Mouse (Mus musculus): Measurements from ENCODE around the gene Srgap2.

Gene Srgap2

DNA sequence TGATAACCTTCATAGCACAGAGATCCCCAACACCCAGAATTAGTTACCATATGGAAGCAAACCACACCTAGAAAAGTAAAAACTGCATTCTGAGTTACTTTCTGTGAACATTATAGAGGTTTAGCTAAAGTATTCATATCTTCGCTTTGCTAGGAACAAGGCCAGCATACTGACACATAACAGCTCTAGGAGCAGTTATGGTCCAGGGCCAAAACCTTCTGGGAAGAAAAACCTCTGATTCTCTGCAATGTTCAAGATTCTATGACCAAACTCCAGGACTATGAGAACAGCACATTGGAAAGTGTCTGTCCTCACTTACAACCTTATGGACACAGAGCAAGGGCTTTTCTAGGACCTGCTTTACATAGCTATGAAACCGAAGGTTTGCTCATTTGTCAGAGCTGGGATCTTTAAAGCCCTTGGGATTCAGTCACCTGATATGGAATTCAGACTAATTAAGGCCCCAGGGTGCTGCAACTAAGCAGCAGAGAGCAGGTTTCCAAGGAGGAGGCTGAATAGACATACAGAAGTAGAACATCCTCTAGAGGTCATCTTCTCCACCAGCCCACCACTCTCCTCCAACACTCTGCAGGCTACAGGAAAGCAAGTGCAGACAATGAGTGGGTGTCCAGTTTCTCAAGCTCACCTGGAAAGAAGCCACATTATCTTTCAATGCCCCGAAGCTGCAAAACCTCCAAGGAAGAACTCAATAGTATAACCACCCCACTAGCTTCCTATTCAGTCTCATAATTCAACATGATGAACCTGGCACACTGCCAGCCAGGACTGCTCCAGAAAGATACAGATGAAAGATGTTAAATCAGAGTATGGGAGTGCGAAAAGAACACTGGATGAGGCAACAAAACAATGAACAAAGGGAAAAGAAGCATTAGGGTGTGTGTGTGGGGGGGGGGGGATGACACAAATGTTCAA is 32.9 kb downstream of the Srgap2 start:
- ChIA-PET CTCF (no interaction called here), POLR2A (interaction anchor here in 3 of 4 experiments (0.5 to 3.6 kb wide), 8 partner anchors 9 to 204 kb away, joined by 3 to 20 read pairs (median 4); partner anchors contain the start of genes Fam72a (in 2 of the 3) and Srgap2 (in 2 of the 3))

GRCm38 (mm10) chr1:131492360-131492759 is 34.8 kb downstream of the Srgap2 start:
- ChIA-PET POLR2A (interaction anchor here in 2 of 4 experiments (1.1 to 3.6 kb wide), 4 partner anchors 13 to 35 kb away, joined by 4 to 20 read pairs (median 12); partner anchors contain the start of genes Fam72a (in 2 of the 2) and Srgap2 (in 2 of the 2)), CTCF (no interaction called here)

GRCm38 (mm10) chr1:131491579-131491978 is 35.6 kb downstream of the Srgap2 start:
- POLR2A ChIA-PET, result interaction anchor here in 1 of 4 experiments (1.1 kb wide), 1 partner anchor 12 kb away, joined by 4 read pairs; no protein-coding TSS in a partner anchor
- CTCF ChIA-PET, result no interaction called here

GRCm38 (mm10) chr1:131489312-131489711 is 37.8 kb downstream of the Srgap2 start:
- ChIA-PET POLR2A (interaction anchor here in 1 of 4 experiments (0.6 to 1.3 kb wide), 2 partner anchors 12 to 195 kb away, joined by 4 to 5 read pairs; no protein-coding TSS in a partner anchor), CTCF (interaction anchor here in 1 of 4 experiments (0.5 kb wide), 1 partner anchor 241 kb away, joined by 14 read pairs; no protein-coding TSS in a partner anchor)

- POLR2A ChIA-PET, result interaction anchor here in 3 of 4 experiments (0.6 to 1.7 kb wide), 6 partner anchors 9 to 714 kb away, joined by 3 to 6 read pairs (median 3); partner anchors contain the start of genes Fam72a (in 1 of the 3) and Srgap2 (in 1 of the 3)
- CTCF ChIA-PET, result interaction anchor here in 1 of 4 experiments (0.5 kb wide), 1 partner anchor 171 kb away, joined by 3 read pairs; no protein-coding TSS in a partner anchor
Measured at GRCm38 (mm10) chr1:131486094-131486850, 40.9 kb downstream of the Srgap2 start.

GRCm38 (mm10) chr1:131482242-131482641 is 44.9 kb downstream of the Srgap2 start:
- ChIA-PET POLR2A (interaction anchor here in 3 of 4 experiments (0.7 to 1.4 kb wide), 3 partner anchors 28 to 46 kb away, joined by 4 to 9 read pairs (median 5); partner anchors contain the start of genes Fam72a (in 2 of the 3) and Srgap2 (in 1 of the 3)), CTCF (interaction anchor here in 1 of 4 experiments (0.6 kb wide), 1 partner anchor 38 kb away, joined by 6 read pairs; no protein-coding TSS in a partner anchor)

DNA sequence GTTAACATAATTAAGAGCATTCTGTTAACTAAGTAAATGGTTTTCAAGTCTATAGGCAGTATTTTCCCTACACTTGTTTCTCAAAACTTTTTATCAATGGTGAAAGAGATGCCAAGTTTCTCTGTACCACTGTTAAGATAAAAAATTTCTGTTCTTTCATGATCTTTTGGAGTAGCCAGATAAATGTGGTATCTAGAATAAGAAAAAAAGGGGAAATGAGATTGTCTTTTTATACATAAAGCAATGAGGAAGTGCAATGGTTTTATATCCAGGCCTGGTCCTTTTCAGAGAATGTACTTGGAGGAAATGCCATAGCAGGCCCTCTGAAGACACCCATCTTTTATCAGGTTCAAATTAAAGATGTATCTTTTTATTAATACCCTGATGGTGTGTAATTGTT is 45.8 kb downstream of the Srgap2 start:
- ChIA-PET CTCF (interaction anchor here in 1 of 4 experiments (0.5 kb wide), 1 partner anchor 85 kb away, joined by 7 read pairs; no protein-coding TSS in a partner anchor), POLR2A (interaction anchor here in 2 of 4 experiments (0.6 to 3.1 kb wide), 4 partner anchors 11 to 66 kb away, joined by 3 to 73 read pairs (median 4); partner anchors contain the start of genes Fam72a (in 2 of the 2) and Srgap2 (in 2 of the 2))

GRCm38 (mm10) chr1:131478770-131479305 is 48.3 kb downstream of the Srgap2 start:
- POLR2A ChIA-PET, result interaction anchor here (0.6 to 3.5 kb wide), 27 partner anchors 8 to 508 kb away, joined by 3 to 73 read pairs (median 4); partner anchors contain the start of genes Fam72a (in 3 of the 4) and Srgap2 (in 3 of the 4)
- CTCF ChIA-PET, result interaction anchor here in 1 of 4 experiments (0.7 kb wide), 1 partner anchor 49 kb away, joined by 3 read pairs; the partner anchor contains the start of genes Fam72a and Srgap2

GRCm38 (mm10) chr1:131475306-131475705 is 51.8 kb downstream of the Srgap2 start:
- CTCF ChIA-PET, result no interaction called here
- POLR2A ChIA-PET, result interaction anchor here in 2 of 4 experiments (0.6 to 2.8 kb wide), 5 partner anchors 15 to 53 kb away, joined by 3 to 13 read pairs (median 4); partner anchors contain the start of genes Fam72a (in 1 of the 2) and Srgap2 (in 1 of the 2)

GRCm38 (mm10) chr1:131473631-131474118 is 53.5 kb downstream of the Srgap2 start:
- ChIA-PET CTCF (no interaction called here), POLR2A (interaction anchor here in 2 of 4 experiments (0.8 to 2.8 kb wide), 7 partner anchors 9 to 54 kb away, joined by 3 to 13 read pairs (median 3); partner anchors contain the start of genes Srgap2 (in 2 of the 2) and Fam72a (in 1 of the 2))

- POLR2A ChIA-PET, result interaction anchor here in 2 of 4 experiments (0.7 to 3.8 kb wide), 5 partner anchors 8 to 57 kb away, joined by 3 to 19 read pairs (median 4); partner anchors contain the start of genes Fam72a (in 2 of the 2) and Srgap2 (in 2 of the 2)
- CTCF ChIA-PET, result no interaction called here
Measured at GRCm38 (mm10) chr1:131470597-131470996, 56.6 kb downstream of the Srgap2 start.

DNA sequence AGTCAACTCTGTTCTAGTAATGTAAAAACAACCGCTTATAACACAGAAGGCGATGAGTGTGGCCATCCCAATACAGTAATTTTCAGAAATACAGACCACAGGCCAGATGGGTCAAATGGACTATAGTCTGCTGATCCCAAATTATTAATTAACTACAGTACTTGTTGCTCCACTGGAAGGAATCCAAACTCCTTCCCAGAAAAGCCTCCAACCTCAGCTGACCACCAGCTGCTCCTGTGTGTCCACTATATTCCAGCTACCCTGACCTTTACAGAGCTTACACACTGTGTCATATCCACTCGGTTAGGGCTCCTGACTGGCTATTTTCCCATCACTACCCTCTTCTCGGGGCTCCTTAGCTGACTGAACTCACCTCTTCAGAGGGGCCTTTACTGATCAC is 61.3 kb downstream of the Srgap2 start:
- CTCF ChIA-PET, result no interaction called here
- POLR2A ChIA-PET, result interaction anchor here in 3 of 4 experiments (1.1 to 3.4 kb wide), 6 partner anchors 13 to 175 kb away, joined by 3 to 12 read pairs (median 4); partner anchors contain the start of genes Fam72a (in 3 of the 3) and Srgap2 (in 3 of the 3)

GRCm38 (mm10) chr1:131463953-131464627 is 63.1 kb downstream of the Srgap2 start:
- POLR2A ChIA-PET, result interaction anchor here in 2 of 4 experiments (0.7 to 3.4 kb wide), 6 partner anchors 9 to 145 kb away, joined by 3 to 12 read pairs (median 4); partner anchors contain the start of genes Fam72a (in 2 of the 2) and Srgap2 (in 1 of the 2)
- CTCF ChIA-PET, result interaction anchor here in 1 of 4 experiments (0.5 kb wide), 1 partner anchor 1259 kb away, joined by 3 read pairs; no protein-coding TSS in a partner anchor

DNA sequence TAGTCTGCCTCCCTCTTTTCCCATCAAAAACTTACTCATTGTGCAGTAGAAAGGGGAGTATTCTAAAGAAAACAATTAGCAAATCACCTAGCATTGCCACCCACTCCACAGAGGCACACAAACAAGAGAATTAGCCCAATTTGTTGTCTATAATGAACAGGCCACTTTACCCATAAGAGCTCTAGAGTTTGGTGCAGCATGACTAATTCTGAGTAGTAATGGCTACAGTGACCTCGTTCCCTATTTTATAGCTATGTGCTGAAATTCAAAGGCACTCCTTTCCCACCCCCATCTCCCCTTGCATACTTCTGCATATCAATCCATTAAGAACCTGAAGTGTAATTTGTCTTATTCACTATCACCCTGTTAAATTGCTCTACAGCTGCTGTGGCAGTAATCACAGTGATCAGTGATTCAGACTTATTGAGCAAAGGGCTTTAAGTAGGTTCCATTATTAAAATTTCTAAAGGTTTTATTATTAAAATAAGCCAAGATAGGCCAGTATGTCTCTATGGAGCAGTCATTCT is 64.5 kb downstream of the Srgap2 start:
- POLR2A ChIA-PET, result interaction anchor here in 1 of 4 experiments (1.3 kb wide), 1 partner anchor 17 kb away, joined by 3 read pairs; no protein-coding TSS in a partner anchor
- CTCF ChIA-PET, result no interaction called here

GRCm38 (mm10) chr1:131460914-131461530 is 66.1 kb downstream of the Srgap2 start:
- CTCF ChIA-PET, result no interaction called here
- POLR2A ChIA-PET, result interaction anchor here in 2 of 4 experiments (1.1 to 2.2 kb wide), 5 partner anchors 14 to 67 kb away, joined by 3 to 8 read pairs (median 4); partner anchors contain the start of genes Fam72a (in 2 of the 2) and Srgap2 (in 1 of the 2)
